Mouse (Mus musculus): ENCODE data around the gene Chka. TPM values are rescaled to one million over a fixed set of nuclear protein-coding genes. Genes with fewer than 3 reads are reported as not detected.

Gene Chka
- polyA plus RNA-seq, 1 experiment from 2014 or later = 53.0 TPM

GRCm38 (mm10) chr19:3848207-3848808, 3.3 kb upstream of the Chka start:
- Histone ChIP-seq H3K4me1 (replicated peaks; ENCODE audit: insufficient read depth, low read length) (peaks cover 5% of the 10 kb centered on the region; the same call in 1 of the 2 replicates), H3K9ac (ENCODE audit: low read depth, low read length) (no peak overlapping the region), H3K4me3 (replicated peaks; ENCODE audit: low read depth, low read length) (no peak overlapping the region), H3K9me3 (replicated peaks; ENCODE audit: low read length) (no peaks in the 10 kb centered on the region), H3K36me3 (ENCODE audit: insufficient read depth, low read length) (no peaks in the 10 kb centered on the region), H3K4me2 (ENCODE audit: low read length) (no peak overlapping the region), H3K27ac (peak overlapping the region; percentile 58; the same call in 1 of the 2 replicates), H3K27me3 (ENCODE audit: insufficient read depth, low read length) (no peaks in the 10 kb centered on the region)
- no peak for TF ChIP-seq CTCF (IDR thresholded peaks at IDR 0.05; ENCODE audit: low read depth)
- DNase-seq (ENCODE audit: low spot score) = no peak
- no peak for ATAC-seq (replicated peaks; ENCODE audit: low FRiP score, low read depth)
- 43% methylated on average over 7 of the region's 7 CpGs for WGBS

- Histone ChIP-seq H3K4me2 (ENCODE audit: low read length) (no peak overlapping the region), H3K9me3 (replicated peaks; ENCODE audit: low read length) (no peaks in the 10 kb centered on the region), H3K27me3 (ENCODE audit: insufficient read depth, low read length) (no peaks in the 10 kb centered on the region), H3K4me1 (replicated peaks; ENCODE audit: insufficient read depth, low read length) (peaks cover 5% of the 10 kb centered on the region; the same call in 1 of the 2 replicates), H3K27ac (0 out of 2 replicates have a peak overlapping the region, but pooled peaks have one; percentile 58), H3K36me3 (ENCODE audit: insufficient read depth, low read length) (no peaks in the 10 kb centered on the region), H3K4me3 (replicated peaks; ENCODE audit: low read depth, low read length) (no peak overlapping the region), H3K9ac (ENCODE audit: low read depth, low read length) (no peak overlapping the region)
- WGBS = 91% methylated on average over 2 of the region's 2 CpGs
- no peak for ATAC-seq (replicated peaks; ENCODE audit: low FRiP score, low read depth)
- DNase-seq (ENCODE audit: low spot score) = no peak
- TF ChIP-seq CTCF (IDR thresholded peaks at IDR 0.05; ENCODE audit: low read depth) = no peak
These were observed 2.3 kb upstream of the Chka start for GRCm38 (mm10) chr19:3849251-3849650.

- no peaks in the 10 kb centered on the region for H3K27me3 ChIP-seq (ENCODE audit: insufficient read depth, low read length)
- H3K4me3 ChIP-seq (replicated peaks; ENCODE audit: low read depth, low read length) = no peak overlapping the region
- DNase-seq (ENCODE audit: low spot score) (no peak), ATAC-seq (replicated peaks; ENCODE audit: low FRiP score, low read depth) (no peak)
- H3K36me3 ChIP-seq (ENCODE audit: insufficient read depth, low read length) = no peaks in the 10 kb centered on the region
- H3K9ac ChIP-seq (ENCODE audit: low read depth, low read length) = no peak overlapping the region
- H3K27ac ChIP-seq = peak overlapping the region; percentile 99
- no peaks in the 10 kb centered on the region for H3K9me3 ChIP-seq (replicated peaks; ENCODE audit: low read length)
- H3K4me2 ChIP-seq (ENCODE audit: low read length) = no peak overlapping the region
- H3K4me1 ChIP-seq (replicated peaks; ENCODE audit: insufficient read depth, low read length) = peaks cover 5% of the 10 kb centered on the region; the same call in 1 of the 2 replicates
- no peak for TF ChIP-seq CTCF (IDR thresholded peaks at IDR 0.05; ENCODE audit: low read depth)
- 58% methylated on average over 5 of the region's 5 CpGs for WGBS
These were observed 1.5 kb upstream of the Chka start for GRCm38 (mm10) chr19:3850076-3850475.

- Histone ChIP-seq H3K9me3 (replicated peaks; ENCODE audit: low read length) (no peaks in the 10 kb centered on the region), H3K27me3 (ENCODE audit: insufficient read depth, low read length) (no peaks in the 10 kb centered on the region), H3K4me2 (ENCODE audit: low read length) (peak overlapping the region; percentile 75), H3K27ac (peak overlapping the region; percentile 99), H3K4me1 (replicated peaks; ENCODE audit: insufficient read depth, low read length) (peaks cover 9% of the 10 kb centered on the region; the same call in 1 of the 2 replicates), H3K4me3 (replicated peaks; ENCODE audit: low read depth, low read length) (peak overlapping the region; percentile 65), H3K36me3 (ENCODE audit: insufficient read depth, low read length) (no peaks in the 10 kb centered on the region), H3K9ac (ENCODE audit: low read depth, low read length) (0 out of 2 replicates have a peak overlapping the region, but pooled peaks have one; percentile 33)
- peak; percentile 35 for DNase-seq (ENCODE audit: low spot score)
- TF ChIP-seq CTCF (IDR thresholded peaks at IDR 0.05; ENCODE audit: low read depth) = no peak
- WGBS = 4% methylated on average over 19 of the region's 19 CpGs
- peak; percentile 38 for ATAC-seq (replicated peaks; ENCODE audit: low FRiP score, low read depth)
These were observed 615 bp upstream of the Chka start for GRCm38 (mm10) chr19:3850847-3851469.

GRCm38 (mm10) chr19:3851979-3852681, 557 bp downstream of the Chka start:
- Histone ChIP-seq H3K4me1 (replicated peaks; ENCODE audit: insufficient read depth, low read length) (peaks cover 9% of the 10 kb centered on the region; the same call in 1 of the 2 replicates), H3K4me3 (replicated peaks; ENCODE audit: low read depth, low read length) (peak overlapping the region; percentile 65), H3K36me3 (ENCODE audit: insufficient read depth, low read length) (no peaks in the 10 kb centered on the region), H3K9ac (ENCODE audit: low read depth, low read length) (peak overlapping the region; percentile 87), H3K27ac (peak overlapping the region; percentile 99), H3K27me3 (ENCODE audit: insufficient read depth, low read length) (no peaks in the 10 kb centered on the region), H3K9me3 (replicated peaks; ENCODE audit: low read length) (no peaks in the 10 kb centered on the region), H3K4me2 (ENCODE audit: low read length) (peak overlapping the region; percentile 75)
- TF ChIP-seq CTCF (IDR thresholded peaks at IDR 0.05; ENCODE audit: low read depth) = no peak
- DNase-seq (ENCODE audit: low spot score) (peak; percentile 69), ATAC-seq (replicated peaks; ENCODE audit: low FRiP score, low read depth) (peak; percentile 29; the same call in 1 of the 2 replicates)
- under 1% methylated on average over 72 of the region's 74 CpGs for whole genome bisulfite sequencing

- no peak overlapping the region for H3K27ac ChIP-seq
- TF ChIP-seq CTCF (IDR thresholded peaks at IDR 0.05; ENCODE audit: low read depth) = no peak
- peak overlapping the region; percentile 65 for H3K4me3 ChIP-seq (replicated peaks; ENCODE audit: low read depth, low read length)
- H3K9me3 ChIP-seq (replicated peaks; ENCODE audit: low read length) = no peaks in the 10 kb centered on the region
- no peaks in the 10 kb centered on the region for H3K27me3 ChIP-seq (ENCODE audit: insufficient read depth, low read length)
- H3K4me2 ChIP-seq (ENCODE audit: low read length) = peak overlapping the region; percentile 75
- H3K4me1 ChIP-seq (replicated peaks; ENCODE audit: insufficient read depth, low read length) = peaks cover 9% of the 10 kb centered on the region; the same call in 1 of the 2 replicates
- H3K36me3 ChIP-seq (ENCODE audit: insufficient read depth, low read length) = no peaks in the 10 kb centered on the region
- WGBS = 75% methylated on average over 10 of the region's 10 CpGs
- ATAC-seq (replicated peaks; ENCODE audit: low FRiP score, low read depth) (no peak), DNase-seq (ENCODE audit: low spot score) (no peak)
- H3K9ac ChIP-seq (ENCODE audit: low read depth, low read length) = no peak overlapping the region
These were observed 1.5 kb downstream of the Chka start for GRCm38 (mm10) chr19:3853121-3853520.

All from kidney, postnatal 0 days (tissue).